Mouse (Mus musculus): ENCODE results near the gene Fcho1.

Fcho1 gene

GRCm38 (mm10) chr8:71660325-71661120, 65.0 kb downstream of the Fcho1 start:
- DNase-seq (ENCODE audit: low read depth, low spot score) = peak; percentile 86

DNA sequence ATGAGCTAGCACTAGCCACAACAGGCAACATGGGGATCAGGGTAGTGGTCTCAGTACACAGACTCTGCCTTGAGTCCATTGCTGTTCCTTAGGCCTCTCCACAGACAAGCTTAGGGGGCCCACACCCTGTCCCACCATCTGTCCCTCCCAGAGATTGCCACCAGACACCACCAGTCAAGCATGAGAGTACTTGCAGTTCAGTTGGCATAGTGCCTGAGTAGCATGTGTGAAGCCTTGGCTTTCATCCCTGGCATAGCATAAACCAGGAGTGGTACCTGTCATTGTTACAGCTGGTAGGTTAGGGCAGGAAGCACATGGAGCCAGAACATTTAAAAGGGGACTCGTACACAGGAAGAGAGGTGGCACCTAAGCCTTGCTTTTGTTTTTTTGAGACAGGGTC, 65.8 kb downstream of the Fcho1 start:
- DNase-seq (ENCODE audit: low read depth, low spot score) = no peak

GRCm38 (mm10) chr8:71658515-71659049, 66.9 kb downstream of the Fcho1 start:
- DNase-seq (ENCODE audit: low read depth, low spot score) = no peak

Data from A20 (cell line).